Mouse (Mus musculus) kidney, adult 9 months (tissue): ENCODE data around the gene Olfr484.
"Not testable (repeated sequence)": the region's sequence is repeated elsewhere in the genome, so short reads cannot be mapped to it uniquely, and the experiment has no call there.

Experiments used
- DNase-seq: peaks from one replicate; pipeline ENCODE4 v3.0.0; 2022

Olfr484 gene

DNA sequence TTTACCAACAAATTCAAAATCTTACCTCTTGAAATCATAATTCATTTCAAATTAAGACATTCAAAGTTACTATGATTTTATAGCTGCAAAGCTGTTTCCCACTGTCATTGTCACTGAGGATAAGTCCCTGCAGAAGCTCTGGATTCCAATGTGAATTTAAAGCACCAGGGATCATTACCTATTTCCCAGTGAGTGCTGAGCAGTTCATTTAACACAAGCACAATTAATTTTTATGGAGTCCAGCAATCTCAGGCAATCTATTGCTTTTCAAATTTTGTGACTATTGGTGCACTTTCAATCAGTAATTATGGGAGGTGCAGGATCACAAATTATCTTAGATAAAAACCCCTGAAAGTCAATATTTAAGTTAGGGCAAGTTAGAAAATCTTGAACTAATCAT lies at the start of gene Olfr484:
TSS of gene Olfr484 (minus strand) at position 101 of the 400 bp plus-strand sequence.
- no peak for DNase-seq

DNA sequence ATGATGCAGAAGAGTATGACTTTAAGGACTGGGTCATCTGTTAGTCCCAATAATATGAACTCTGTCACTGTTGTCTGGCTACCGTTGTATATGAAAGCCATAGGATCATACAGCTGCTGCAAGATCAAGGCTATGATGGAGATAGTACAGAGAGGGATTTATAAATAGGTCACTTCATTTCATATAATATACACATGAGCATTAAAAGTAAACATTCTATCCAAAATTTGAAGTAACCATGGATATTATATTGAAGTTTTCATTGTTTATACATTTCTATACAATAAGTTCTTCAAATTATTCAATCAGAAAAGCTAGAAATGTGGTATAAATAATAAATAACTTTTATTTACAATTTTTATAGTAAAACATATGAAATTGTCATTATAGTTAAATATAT lies 45.4 kb upstream of the Olfr484 start, which contains the start of gene Olfr486:
TSS of gene Olfr486 (minus strand) at position 101 of the 400 bp plus-strand sequence.
- not testable (repeated sequence) for DNase-seq

DNA sequence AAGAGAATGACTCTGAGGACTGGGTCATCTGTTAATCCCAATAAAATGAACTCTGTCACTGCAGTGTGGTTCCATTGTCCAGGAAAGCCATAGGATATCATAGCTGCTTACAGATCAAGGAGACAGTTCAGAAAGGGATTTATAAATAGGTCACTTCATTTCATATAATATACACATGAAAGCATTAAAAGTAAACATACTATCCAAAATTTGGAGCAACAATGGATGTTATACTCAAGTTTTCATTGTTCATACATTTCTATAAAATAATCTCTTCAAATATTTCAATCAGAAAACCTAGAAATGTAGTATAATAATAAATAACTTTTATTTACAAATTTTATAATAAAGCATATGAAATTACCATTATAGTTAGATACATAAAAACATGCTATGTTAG lies 32.5 kb upstream of the Olfr484 start, which contains the start of gene Olfr485:
TSS of gene Olfr485 (minus strand) at position 101 of the 400 bp plus-strand sequence.
- no peak for DNase-seq

DNA sequence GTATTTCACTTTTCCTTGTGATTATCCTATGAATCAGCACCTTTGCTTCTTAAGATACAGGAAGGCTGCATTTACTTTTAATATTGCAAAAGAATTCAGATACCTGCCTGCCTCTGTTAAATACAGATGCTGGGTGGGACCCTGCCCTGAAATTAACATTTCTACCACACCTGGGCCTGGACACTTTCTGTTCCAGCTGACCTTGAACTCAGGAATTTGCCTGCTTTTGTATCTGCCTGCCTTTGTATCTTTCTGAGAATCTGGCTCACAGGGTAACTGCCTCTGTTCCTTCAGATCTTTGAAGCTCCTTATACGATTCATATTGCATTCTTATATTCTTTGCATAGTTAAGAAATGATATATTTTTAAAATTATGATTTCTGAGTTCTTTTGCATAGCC lies 5.8 kb downstream of the Olfr484 start:
- DNase-seq, result no peak

DNA sequence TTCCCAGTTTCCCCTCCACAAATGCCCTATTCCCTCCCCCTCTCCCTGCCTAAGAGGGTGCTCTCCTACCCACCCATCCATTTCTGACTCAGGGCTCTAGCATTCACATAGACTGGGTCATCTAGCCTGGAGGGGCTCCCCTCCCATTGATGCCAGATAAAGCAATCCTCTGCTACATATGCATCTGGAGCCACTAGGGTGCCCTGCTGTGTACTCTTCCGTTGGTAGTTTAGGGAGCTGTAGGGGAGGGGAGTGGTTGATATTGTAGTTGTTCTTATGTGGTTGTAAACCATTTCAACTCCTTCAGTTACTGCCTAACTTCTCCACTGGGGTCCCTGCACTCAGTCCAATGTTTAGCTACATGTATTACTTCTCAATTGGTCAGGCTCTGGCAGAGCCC lies 6.6 kb downstream of the Olfr484 start:
- no peak for DNase-seq

DNA sequence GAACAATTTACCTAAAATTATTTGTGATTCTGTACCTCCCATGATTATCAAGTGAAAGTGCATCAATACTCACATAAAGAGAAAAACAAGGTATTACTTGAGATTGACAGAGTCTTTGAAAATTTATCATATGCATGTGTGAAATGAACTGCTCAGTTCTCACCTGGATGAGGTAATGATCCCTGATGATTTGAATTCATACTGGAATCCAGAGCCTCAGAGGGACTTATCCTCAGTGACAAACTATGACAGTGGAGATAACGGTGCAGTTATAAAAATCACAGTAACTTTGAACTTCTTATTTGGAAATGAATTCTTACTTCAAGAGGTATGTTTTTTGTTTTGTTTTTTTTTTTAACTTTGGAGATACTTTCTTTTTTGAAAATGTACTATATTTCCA lies 26.7 kb downstream of the Olfr484 start, which contains the start of gene Olfr483:
TSS of gene Olfr483 (plus strand) at position 301 of the 400 bp plus-strand sequence.
- DNase-seq, result no peak

DNA sequence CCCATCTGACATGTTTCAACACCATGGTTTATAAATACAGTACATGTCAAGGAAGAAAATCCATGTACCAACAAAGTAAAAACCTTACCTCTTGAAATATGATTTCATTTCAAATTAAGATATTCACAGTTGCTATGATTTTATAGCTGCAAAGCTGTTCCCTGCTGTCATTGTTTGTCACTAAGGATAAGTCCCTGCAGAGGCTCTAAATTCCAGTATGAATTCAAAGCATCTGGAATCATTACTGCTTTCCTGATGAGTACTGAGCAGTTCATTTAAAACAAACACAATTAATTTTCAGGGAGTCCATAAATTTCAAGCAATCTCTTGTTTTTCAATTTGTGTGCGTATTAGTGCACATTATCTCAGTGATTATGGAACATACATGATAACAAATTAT lies 29.8 kb downstream of the Olfr484 start, which contains the start of gene Olfr482:
TSS of gene Olfr482 (minus strand) at position 101 of the 400 bp plus-strand sequence.
- DNase-seq, result no peak

DNA sequence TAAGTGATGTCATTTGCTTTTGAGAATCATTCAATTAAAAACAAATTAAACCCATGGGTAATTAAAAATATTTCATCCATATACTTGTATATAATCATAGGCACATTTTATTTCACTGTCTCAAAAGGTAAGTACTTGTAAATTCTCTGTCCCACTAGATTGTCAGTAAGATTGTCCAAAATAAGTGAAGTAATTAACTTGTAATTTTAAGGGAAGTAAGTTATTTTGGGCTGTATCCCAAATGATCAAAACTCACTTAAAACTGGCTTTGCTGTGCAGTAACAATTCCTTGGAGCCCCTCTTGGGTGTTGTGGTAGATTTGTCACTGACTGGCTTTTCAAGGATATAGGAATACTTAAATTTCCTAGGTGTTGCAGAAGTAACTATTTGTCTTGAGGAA lies 47.7 kb downstream of the Olfr484 start, which contains the start of gene Olfr481:
TSS of gene Olfr481 (plus strand) at position 301 of the 400 bp plus-strand sequence.
- no peak for DNase-seq
